Mouse (Mus musculus): ENCODE data around the gene Vmn1r139. TPM values are rescaled to one million over a fixed set of nuclear protein-coding genes. Genes with fewer than 3 reads are reported as not detected.
"Not testable (repeated sequence)": the region's sequence is repeated elsewhere in the genome, so short reads cannot be mapped to it uniquely, and the experiment has no call there.

Gene Vmn1r139
- polyA plus RNA-seq (2015; fragmentation: Nextera tagmentation; extraction: Ambion mirVana): not detected in 2 replicates

DNA sequence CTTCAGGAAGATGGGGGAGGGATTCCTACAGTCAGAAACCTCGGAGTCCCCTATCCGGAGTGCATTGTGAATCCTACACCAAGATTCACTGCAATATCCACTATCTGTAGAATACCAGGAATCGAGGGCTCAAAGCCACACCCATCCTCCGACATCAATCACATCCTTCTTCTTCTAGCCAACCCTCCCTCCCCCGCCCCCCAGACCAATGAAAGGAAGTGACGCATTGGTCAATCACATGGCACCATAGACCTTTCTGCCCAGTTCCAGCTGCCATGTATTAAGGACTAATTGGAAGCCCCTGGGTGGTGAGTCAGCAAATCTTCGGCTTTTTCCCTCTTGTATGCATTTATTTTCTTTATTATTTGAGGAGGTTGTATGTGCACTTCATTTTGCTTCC, at the start of gene Vmn1r139:
Gene Vmn1r139 (plus strand): TSS at position 301 of the 400 bp plus-strand sequence.
- not testable (repeated sequence) for H3K27me3 ChIP-seq; H3K27ac ChIP-seq; H3K9me3 ChIP-seq (replicated peaks); ATAC-seq (replicated peaks; ENCODE audit: insufficient number of reproducible peaks, insufficient read depth, low FRiP score, low read depth); H3K36me3 ChIP-seq; H3K9ac ChIP-seq; H3K4me3 ChIP-seq; H3K4me1 ChIP-seq (replicated peaks); H3K4me2 ChIP-seq
- no CpG with 5 or more reads among the region's 7 CpGs for WGBS

- WGBS: no CpG with 5 or more reads among the region's 2 CpGs
- not testable (repeated sequence) for H3K9me3 ChIP-seq (replicated peaks); H3K4me1 ChIP-seq (replicated peaks); H3K27me3 ChIP-seq; ATAC-seq (replicated peaks; ENCODE audit: insufficient number of reproducible peaks, insufficient read depth, low FRiP score, low read depth); H3K27ac ChIP-seq; H3K36me3 ChIP-seq; H3K9ac ChIP-seq; H3K4me3 ChIP-seq; H3K4me2 ChIP-seq
Observed at GRCm38 (mm10) chr7:22028797-22029196, 40.1 kb upstream of the Vmn1r139 start, which contains the start of gene Vmn1r138. Gene Vmn1r138 (minus strand): TSS chr7:22028897.

GRCm38 (mm10) chr7:22056205-22056604, 12.7 kb upstream of the Vmn1r139 start, which contains the start of gene Gm6176:
Gene Gm6176 (minus strand): TSS chr7:22056305.
- H3K27me3 ChIP-seq; H3K9me3 ChIP-seq (replicated peaks); H3K27ac ChIP-seq; H3K9ac ChIP-seq; H3K4me3 ChIP-seq; H3K36me3 ChIP-seq; H3K4me1 ChIP-seq (replicated peaks); ATAC-seq (replicated peaks; ENCODE audit: insufficient number of reproducible peaks, insufficient read depth, low FRiP score, low read depth); H3K4me2 ChIP-seq: not testable (repeated sequence)
- WGBS: no CpG with 5 or more reads among the region's 1 CpGs

DNA sequence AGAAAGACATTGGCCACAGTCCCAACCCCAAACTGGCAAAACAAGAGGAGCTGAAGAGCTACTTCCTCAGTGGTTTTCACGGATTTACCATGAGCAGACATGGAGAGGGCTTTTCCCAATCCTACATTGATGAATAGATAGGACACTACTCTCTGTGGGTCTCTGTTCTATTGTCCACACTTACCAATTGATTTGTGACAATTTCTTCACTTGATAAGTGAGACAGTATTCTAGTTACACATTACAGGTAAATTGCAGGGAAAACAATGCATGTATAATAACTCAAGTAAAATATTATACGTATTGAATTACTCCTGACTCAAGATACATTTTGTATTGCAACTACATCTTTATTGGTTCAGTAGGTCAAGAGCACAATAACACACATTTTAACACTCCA, 49.3 kb downstream of the Vmn1r139 start, which contains the start of gene Gm16451:
Gene Gm16451 (minus strand): TSS at position 101 of the 400 bp plus-strand sequence.
- H3K9ac ChIP-seq; H3K9me3 ChIP-seq (replicated peaks); H3K36me3 ChIP-seq; H3K27ac ChIP-seq; H3K4me3 ChIP-seq; H3K4me1 ChIP-seq (replicated peaks); ATAC-seq (replicated peaks; ENCODE audit: insufficient number of reproducible peaks, insufficient read depth, low FRiP score, low read depth); H3K27me3 ChIP-seq; H3K4me2 ChIP-seq: not testable (repeated sequence)
- WGBS: no CpG with 5 or more reads among the region's 2 CpGs

GRCm38 (mm10) chr7:22134641-22135040, 65.8 kb downstream of the Vmn1r139 start, which contains the start of gene Gm10666:
Gene Gm10666 (minus strand): TSS chr7:22134741.
- H3K4me1 ChIP-seq (replicated peaks); H3K9me3 ChIP-seq (replicated peaks); H3K4me3 ChIP-seq; H3K9ac ChIP-seq; H3K4me2 ChIP-seq; H3K27me3 ChIP-seq; H3K27ac ChIP-seq; H3K36me3 ChIP-seq; ATAC-seq (replicated peaks; ENCODE audit: insufficient number of reproducible peaks, insufficient read depth, low FRiP score, low read depth): not testable (repeated sequence)
- no CpG with 5 or more reads among the region's 5 CpGs for WGBS

Other genes starting within 250 kb of the Vmn1r139 start
- not detected in 2 replicates for gene Vmn1r135, start 236.7 kb upstream of the Vmn1r139 start, polyA plus RNA-seq (2015; fragmentation: Nextera tagmentation; extraction: Ambion mirVana)
- gene Gm5725, start 224.8 kb upstream of the Vmn1r139 start, polyA plus RNA-seq (2015; fragmentation: Nextera tagmentation; extraction: Ambion mirVana): not detected in 2 replicates
- not detected in 2 replicates for gene Gm5891, start 147.8 kb upstream of the Vmn1r139 start, polyA plus RNA-seq (2015; fragmentation: Nextera tagmentation; extraction: Ambion mirVana)
- gene Vmn1r137, start 74.5 kb upstream of the Vmn1r139 start, polyA plus RNA-seq (2015; fragmentation: Nextera tagmentation; extraction: Ambion mirVana): not detected in 2 replicates
- gene Vmn1r138, start 40.2 kb upstream of the Vmn1r139 start, polyA plus RNA-seq (2015; fragmentation: Nextera tagmentation; extraction: Ambion mirVana): not detected in 2 replicates
- gene Gm6176, start 12.8 kb upstream of the Vmn1r139 start, polyA plus RNA-seq (2015; fragmentation: Nextera tagmentation; extraction: Ambion mirVana): not detected in 2 replicates
- not detected in 2 replicates for gene Gm16451, start 49.2 kb downstream of the Vmn1r139 start, polyA plus RNA-seq (2015; fragmentation: Nextera tagmentation; extraction: Ambion mirVana)
- gene Gm10666, start 65.7 kb downstream of the Vmn1r139 start, polyA plus RNA-seq (2015; fragmentation: Nextera tagmentation; extraction: Ambion mirVana): not detected in 2 replicates
- not detected in 2 replicates for gene Vmn1r142, start 95.0 kb downstream of the Vmn1r139 start, polyA plus RNA-seq (2015; fragmentation: Nextera tagmentation; extraction: Ambion mirVana)
- not detected in 2 replicates for gene Vmn1r143, start 120.3 kb downstream of the Vmn1r139 start, polyA plus RNA-seq (2015; fragmentation: Nextera tagmentation; extraction: Ambion mirVana)
- not detected in 2 replicates for gene Gm8653, start 132.2 kb downstream of the Vmn1r139 start, polyA plus RNA-seq (2015; fragmentation: Nextera tagmentation; extraction: Ambion mirVana)
- not detected in 2 replicates for gene Gm8453, start 160.4 kb downstream of the Vmn1r139 start, polyA plus RNA-seq (2015; fragmentation: Nextera tagmentation; extraction: Ambion mirVana)